Mouse (Mus musculus): ENCODE data around the gene Entpd2.
A peak's percentile ranks its signal among the peaks of the same experiment; 100 is the strongest.

Gene Entpd2

DNA sequence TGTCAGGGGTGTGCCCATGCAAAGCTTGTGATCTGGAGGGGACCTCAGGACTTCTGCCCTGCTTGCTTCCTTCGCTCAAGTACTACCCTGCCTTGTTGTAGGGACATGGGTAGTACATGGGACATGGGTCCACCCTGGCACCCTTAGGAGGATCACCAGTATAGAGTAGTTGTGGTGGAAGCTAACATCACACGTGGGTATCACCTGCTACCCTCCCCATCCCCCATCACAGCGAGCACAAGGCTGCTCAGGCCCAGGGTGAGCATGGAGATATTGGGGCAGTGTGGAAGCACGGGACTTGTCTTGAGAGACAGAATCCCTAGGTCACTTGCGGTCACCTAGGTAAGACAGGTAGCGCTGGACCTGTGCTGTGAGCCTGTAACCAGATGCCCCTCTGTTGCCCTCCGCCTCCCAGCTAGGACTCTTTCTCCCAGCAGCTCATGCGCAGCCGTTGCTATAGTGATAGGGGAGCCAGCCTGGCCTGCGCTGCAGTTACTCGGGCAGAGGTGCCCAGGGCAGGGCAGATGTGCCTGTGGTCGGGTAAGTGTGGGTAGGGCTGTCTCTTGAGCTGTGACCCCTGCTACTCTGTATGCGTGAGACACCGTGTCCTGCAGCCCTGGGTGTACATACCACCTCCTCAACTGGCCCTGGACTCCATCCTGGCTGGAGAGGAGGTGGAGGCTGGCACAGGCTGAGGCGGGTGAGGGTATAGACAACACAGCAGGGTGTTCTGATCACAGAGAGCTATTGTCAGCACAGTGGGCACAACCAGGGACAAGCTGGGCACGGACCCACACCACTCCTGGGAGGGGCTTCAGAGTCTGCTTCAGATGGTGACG, 34.9 kb downstream of the Entpd2 start:
- peak; percentile 42 for DNase-seq

DNA sequence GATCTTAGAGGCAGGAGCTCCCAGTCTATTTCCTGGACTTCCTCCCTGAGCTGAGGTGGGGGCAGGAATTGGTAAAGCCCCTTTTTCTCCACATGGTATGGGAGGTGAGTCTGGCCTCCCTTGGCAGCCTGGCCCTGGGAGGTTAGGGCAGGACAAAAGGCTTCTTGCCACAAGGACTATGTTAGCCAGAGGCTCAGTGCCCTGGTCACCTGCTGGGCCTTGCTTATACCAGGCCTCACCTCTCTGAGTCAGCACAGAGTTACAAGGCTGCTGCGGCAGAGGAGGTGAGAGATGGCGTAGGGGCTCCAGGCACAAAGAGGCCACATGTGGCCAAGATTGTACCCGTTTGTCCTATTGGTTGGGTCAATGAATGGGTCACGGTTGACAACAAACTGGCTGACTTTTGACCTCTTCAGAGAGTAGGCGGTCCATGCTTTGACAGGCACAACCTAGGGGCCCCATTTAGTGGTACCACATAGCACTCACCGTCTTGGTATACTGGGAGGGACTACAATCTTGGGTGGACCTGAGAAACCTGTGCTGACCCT, 35.7 kb downstream of the Entpd2 start:
- no peak for DNase-seq

DNA sequence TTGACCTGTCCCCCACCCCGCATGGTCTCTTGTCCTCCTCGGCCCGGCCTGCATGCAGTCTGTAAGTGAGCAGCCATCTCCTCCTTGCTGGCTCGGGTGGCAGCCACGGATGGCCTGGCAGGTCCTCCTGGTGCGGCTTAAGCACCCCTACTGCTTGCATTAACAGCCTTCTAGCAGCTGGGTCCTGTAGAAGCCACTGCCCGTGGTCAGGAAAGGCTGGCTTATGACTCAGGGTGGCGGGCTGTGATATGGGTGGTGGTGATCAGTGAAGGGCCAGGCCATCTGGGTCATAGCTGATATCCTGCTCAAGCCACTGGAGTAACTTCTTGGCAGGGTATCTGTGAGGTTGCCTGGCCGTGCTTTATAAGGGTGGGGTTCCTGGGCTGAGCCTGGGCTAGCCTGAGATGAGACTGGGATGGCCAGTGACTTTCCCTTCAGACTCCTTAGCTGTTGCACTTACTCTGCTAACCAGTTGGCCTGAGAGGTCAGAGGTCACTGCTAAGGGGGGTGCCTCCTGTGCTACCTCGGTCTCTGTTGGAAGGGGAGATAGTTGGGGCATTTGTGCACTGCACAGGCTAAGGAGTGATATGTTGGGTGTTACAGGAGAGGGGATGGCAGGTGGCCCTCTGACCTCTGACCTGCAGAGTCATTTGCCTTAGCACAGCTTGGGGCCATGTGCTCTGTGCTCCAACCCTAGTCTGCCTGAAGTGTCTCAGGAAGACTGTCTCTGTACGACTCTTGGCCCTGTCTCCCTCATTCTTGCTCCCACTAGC, 36.8 kb downstream of the Entpd2 start:
- DNase-seq = no peak

DNA sequence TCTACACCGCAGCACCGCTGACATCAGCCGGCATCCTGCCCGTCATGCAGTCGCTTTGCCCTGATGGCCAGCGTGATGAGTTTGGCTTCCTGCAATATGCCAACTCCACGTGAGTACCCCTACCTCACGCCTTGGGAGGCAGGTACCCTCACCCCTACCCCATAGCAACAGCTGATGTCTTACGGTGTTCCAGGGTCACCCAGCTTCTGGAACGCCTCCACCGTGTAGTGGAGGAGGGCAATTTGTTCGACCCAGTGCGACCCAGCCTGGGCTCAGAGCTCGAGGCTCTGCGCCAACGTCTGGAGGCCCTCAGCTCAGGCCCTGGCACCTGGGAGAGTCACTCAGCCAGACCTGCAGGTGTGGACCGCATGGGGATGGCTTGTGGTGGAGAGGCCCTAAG, 37.4 kb downstream of the Entpd2 start:
- DNase-seq = no peak

DNA sequence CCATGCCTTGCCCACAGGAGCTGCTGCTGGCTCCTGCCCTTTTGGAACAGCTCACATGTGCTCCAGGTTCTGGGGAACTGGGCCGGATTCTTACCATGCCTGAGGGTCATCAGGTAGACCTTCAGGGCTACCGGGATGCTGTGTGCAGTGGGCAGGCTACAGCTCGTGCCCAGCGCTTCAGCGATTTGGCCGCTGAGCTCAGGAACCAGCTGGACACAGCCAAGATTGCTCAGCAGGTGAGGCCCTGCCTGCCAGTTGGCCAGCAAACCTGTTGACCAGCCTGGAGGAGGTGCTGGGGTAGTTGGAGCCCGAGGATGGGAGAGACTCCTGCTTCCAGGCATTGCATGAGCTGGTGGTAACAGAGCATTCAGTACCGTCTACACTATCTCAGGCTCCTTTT, 38.6 kb downstream of the Entpd2 start:
- DNase-seq = no peak

DNA sequence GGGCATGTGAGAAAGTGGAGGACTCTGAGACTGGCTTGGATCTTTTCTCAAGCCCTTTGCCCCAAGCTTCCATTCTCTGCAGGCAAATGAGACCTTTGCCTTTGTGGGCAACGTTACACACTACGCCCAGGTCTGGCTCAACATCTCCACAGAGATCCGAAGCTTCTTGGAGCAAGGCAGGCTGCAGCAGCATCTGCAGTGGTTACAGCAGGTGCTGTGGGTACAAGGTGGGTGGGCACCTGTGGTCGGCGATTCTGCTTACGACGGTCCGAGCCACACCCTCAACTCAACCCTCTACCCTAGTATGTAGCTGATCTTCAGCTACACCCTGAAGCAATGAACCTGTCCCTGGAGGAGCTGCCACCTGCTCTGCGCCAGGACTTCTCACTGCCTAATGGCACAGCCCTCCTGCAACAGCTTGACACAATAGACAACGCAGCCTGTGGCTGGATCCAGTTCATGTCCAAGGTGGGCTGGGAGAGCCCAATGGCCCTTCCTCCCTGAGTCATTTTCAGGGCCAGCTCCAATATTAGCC, 40.7 kb downstream of the Entpd2 start:
- DNase-seq = no peak

DNA sequence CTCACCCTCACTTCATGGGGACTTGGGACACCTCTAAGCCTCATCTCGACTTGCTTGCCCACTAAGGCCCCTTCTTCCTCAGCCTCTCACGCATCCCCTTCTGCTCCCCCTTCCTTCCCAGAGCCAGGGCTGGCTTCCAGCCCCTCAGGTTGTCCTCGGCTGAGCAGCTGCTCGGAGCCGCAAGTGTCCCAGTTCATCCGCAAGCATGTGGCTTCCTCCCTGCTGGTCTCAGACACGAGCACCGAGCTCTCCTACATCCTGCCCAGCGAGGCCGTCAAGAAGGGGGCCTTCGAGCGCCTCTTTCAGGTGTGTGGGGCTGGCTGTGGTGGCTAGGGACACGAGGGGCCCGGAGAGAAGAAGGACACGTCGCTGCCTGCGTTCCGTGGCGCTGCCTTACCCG, 45.4 kb downstream of the Entpd2 start:
- no peak for DNase-seq

DNA sequence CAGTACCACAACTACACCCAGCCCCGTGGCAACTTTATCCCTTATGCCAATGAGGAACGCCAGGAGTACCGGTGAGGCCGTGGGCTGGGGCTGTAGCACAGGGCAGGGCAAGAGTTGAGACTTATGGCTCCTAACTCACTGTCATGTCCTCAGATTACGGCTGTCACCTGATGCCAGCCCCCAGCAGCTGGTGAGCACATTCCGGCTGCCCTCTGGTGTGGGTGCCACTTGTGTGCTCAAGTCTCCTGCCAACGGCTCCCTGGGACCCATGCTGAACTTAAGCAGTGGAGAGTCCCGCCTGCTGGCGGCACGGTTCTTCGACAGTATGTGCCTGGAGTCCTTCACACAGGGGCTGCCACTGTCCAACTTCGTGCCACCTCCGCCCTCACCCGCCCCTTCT, 47.0 kb downstream of the Entpd2 start:
- no peak for DNase-seq
